Mouse (Mus musculus): ENCODE results near the gene Noxa1. TPM values are rescaled to one million over a fixed set of nuclear protein-coding genes. Genes with fewer than 3 reads are reported as not detected.

The Noxa1 gene
- polyA plus RNA-seq, 1 experiment from 2014 or later, result 0.29 TPM

DNA sequence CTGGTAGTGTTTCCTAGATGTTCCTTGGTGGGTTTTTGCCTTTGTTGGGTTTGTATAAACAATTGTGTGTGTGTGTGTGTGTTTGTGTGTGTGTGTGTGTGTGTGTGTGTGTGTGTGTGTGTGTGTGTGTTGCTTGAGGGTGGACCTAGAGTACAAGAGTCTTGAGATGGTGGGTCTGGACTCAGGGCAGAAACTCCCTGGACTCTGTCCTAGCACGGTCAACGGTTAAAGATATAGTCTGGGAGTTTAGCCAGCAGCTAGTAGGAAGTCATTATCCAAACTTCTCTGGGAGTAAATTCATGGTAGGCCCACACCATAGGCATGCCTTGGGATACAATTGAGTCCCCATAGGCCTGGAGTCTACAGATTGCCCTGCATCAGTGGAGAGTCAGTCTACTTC is 7.1 kb downstream of the Noxa1 start:
- Histone ChIP-seq H3K4me1 (no peaks in the 10 kb centered on the region), H3K9me3 (no peaks in the 10 kb centered on the region), H3K4me3 (no peak overlapping the region), H3K27ac (no peak overlapping the region), H3K36me3 (replicated peaks) (no peaks in the 10 kb centered on the region), H3K27me3 (ENCODE audit: poor library complexity, severe bottlenecking) (peaks cover 15% of the 10 kb centered on the region; the same call in 1 of the 2 replicates)
- DNase-seq (ENCODE audit: extremely low spot score, low spot score), result no peak
- 95% methylated on average over 2 of the region's 2 CpGs for whole genome bisulfite sequencing

DNA sequence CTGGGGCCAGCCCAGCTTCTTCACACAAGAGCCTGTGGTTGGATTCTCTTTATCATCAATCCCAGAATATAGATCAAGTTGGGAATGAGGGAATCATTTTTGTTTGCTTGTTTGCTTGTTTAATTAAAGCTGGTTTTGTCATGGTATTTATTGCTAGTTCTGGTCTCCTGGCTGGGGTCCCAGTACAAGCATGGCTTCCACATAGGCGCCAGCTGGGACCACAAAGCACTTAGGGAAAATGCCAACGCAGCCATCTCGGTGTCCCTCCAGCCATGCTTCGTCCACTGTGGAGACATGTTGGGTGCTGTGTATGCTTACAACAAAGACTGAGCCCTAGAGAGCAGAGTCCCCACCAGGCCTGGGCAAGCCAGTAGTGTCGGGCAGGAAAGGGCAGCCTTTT is 9.4 kb downstream of the Noxa1 start:
- H3K27ac ChIP-seq, result no peak overlapping the region
- DNase-seq (ENCODE audit: extremely low spot score, low spot score), result no peak
- H3K27me3 ChIP-seq (ENCODE audit: poor library complexity, severe bottlenecking), result no peaks in the 10 kb centered on the region
- no peak overlapping the region for H3K4me3 ChIP-seq
- H3K36me3 ChIP-seq (replicated peaks), result no peaks in the 10 kb centered on the region
- no peaks in the 10 kb centered on the region for H3K9me3 ChIP-seq
- 90% methylated on average over 5 of the region's 5 CpGs for WGBS
- no peaks in the 10 kb centered on the region for H3K4me1 ChIP-seq

DNA sequence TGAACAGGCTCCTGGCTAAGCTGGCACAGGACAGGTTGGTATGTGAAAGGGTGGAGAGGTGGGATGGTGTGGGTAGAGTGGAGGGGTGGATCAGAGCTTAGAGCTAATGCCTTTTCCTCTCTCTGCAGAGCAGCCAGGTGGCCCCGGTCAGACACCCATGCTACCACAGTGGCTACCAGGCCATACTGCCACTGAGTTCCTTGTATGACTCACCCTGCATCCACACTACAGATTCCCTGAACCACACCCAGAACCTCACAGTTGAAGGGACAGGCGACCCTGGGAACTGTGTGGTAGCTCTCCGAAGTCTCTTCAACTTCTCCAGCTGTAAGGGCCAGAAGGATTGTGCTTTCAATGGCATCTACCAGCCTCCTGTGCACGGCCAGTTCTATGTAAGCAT is 11.3 kb downstream of the Noxa1 start:
- H3K4me1 ChIP-seq, result no peaks in the 10 kb centered on the region
- H3K4me3 ChIP-seq, result no peak overlapping the region
- H3K9me3 ChIP-seq, result no peaks in the 10 kb centered on the region
- H3K27me3 ChIP-seq (ENCODE audit: poor library complexity, severe bottlenecking), result no peaks in the 10 kb centered on the region
- 84% methylated on average over 4 of the region's 4 CpGs for WGBS
- no peaks in the 10 kb centered on the region for H3K36me3 ChIP-seq (replicated peaks)
- DNase-seq (ENCODE audit: extremely low spot score, low spot score), result no peak
- no peak overlapping the region for H3K27ac ChIP-seq

DNA sequence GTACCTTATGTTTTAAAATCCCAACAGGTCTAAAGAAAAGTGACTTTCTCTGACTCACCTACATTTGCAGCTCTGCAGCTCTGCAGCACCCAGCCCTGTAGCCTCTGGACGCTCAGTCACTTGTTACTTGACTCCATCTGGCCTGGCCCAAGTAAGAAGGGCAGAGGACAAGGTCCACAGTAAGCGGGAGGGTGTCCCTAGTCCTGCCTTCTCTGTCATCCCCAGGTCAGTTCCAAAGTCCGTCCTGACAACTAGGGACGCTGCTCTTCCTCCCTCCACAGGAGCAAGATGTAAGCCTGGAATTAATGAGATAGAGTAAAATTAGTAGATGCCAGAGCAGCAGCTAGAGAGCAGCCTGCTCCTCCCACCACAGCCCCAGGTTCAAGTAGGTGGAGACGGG is 14.9 kb downstream of the Noxa1 start, which contains the start of gene Entpd8:
TSS of gene Entpd8 (plus strand) at position 229 of the 400 bp plus-strand sequence.
- Histone ChIP-seq H3K27me3 (ENCODE audit: poor library complexity, severe bottlenecking) (no peaks in the 10 kb centered on the region), H3K36me3 (replicated peaks) (no peaks in the 10 kb centered on the region), H3K27ac (no peak within 1 kb of the TSS), H3K9me3 (no peaks in the 10 kb centered on the region), H3K4me1 (0 out of 2 replicates have a peak, but pooled peaks cover 3% of the 10 kb centered on the region), H3K4me3 (no peak within 1 kb of the TSS)
- no peak for DNase-seq (ENCODE audit: extremely low spot score, low spot score)
- WGBS, result 70% methylated on average over 5 of the region's 5 CpGs

DNA sequence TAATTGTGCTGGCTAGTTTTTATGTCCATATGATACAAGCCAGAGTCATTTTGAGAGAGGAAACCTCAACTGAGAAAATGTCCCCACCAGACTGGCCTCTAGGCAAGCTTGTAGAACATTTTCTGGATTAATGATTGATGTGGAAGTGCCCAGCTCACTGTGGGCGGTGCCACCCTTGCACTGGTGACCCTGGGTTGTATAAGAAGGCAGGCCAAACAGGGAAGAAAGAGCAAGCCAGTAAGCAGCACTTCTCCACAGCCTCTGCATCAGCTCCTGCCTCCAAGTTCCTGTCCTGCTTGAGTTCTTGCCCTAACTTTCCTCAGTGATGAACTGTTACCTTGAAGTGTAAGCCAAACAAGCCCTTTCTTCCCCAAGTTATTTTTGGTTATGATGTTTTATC is 16.0 kb downstream of the Noxa1 start:
- no peaks in the 10 kb centered on the region for H3K36me3 ChIP-seq (replicated peaks)
- 90% methylated on average over 1 of the region's 1 CpGs for WGBS

DNA sequence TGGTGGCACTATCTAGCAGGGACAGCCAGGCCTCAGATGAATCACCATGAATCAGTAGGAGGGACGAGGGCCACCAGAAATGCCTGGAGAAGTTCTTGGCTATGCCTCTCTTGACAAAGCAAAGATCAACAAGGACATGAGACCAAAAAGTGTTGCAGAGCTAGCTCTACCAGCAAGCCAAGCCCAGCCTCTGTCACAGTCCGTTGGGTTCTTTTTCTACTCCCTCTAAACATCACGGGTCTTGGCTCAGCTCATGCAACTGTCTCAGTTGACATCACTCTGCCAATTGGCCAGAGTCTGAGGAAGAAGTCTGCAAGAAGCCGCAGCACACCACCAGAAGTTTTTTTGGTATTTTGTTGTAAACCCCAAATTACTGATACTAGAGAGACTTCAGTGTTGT is 19.4 kb downstream of the Noxa1 start:
- H3K4me1 ChIP-seq, result 0 out of 2 replicates have a peak, but pooled peaks cover 3% of the 10 kb centered on the region
- no peaks in the 10 kb centered on the region for H3K9me3 ChIP-seq
- H3K4me3 ChIP-seq, result no peak overlapping the region
- H3K36me3 ChIP-seq (replicated peaks), result no peaks in the 10 kb centered on the region
- DNase-seq (ENCODE audit: extremely low spot score, low spot score), result no peak
- no peak overlapping the region for H3K27ac ChIP-seq
- no peaks in the 10 kb centered on the region for H3K27me3 ChIP-seq (ENCODE audit: poor library complexity, severe bottlenecking)
- 74% methylated on average over 4 of the region's 4 CpGs for WGBS

More for the DNA sequence above, 16.0 kb downstream of the Noxa1 start:
- no peaks in the 10 kb centered on the region for H3K9me3 ChIP-seq
- H3K27ac ChIP-seq, result no peak overlapping the region
- no peak for DNase-seq (ENCODE audit: extremely low spot score, low spot score)
- H3K27me3 ChIP-seq (ENCODE audit: poor library complexity, severe bottlenecking), result no peaks in the 10 kb centered on the region
- 0 out of 2 replicates have a peak, but pooled peaks cover 3% of the 10 kb centered on the region for H3K4me1 ChIP-seq
- no peak overlapping the region for H3K4me3 ChIP-seq

DNA sequence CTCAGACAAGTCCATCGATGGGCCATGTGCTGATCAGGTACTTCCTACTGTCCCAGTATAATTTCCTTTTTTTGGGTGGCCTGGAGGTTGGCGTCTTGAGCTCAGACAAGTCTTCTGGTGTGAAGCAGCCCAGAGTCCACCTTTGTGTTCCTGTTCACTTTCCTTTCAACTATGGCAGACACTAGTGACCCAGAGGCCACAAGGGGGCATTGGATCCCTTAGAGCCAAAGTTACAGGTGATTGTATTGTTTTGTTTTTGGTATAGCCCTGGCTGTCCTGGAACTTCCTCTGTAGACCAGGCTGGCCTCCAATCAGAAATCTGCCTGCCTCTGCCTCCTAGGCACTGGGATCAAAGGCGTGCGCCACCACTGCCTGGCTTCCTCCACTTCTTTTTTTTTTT is 22.6 kb downstream of the Noxa1 start:
- no peaks in the 10 kb centered on the region for H3K27me3 ChIP-seq (ENCODE audit: poor library complexity, severe bottlenecking)
- no peaks in the 10 kb centered on the region for H3K9me3 ChIP-seq
- H3K4me1 ChIP-seq, result 0 out of 2 replicates have a peak, but pooled peaks cover 3% of the 10 kb centered on the region
- DNase-seq (ENCODE audit: extremely low spot score, low spot score), result no peak
- H3K4me3 ChIP-seq, result no peak overlapping the region
- H3K36me3 ChIP-seq (replicated peaks), result no peaks in the 10 kb centered on the region
- no peak overlapping the region for H3K27ac ChIP-seq
- 83% methylated on average over 4 of the region's 4 CpGs for WGBS

DNA sequence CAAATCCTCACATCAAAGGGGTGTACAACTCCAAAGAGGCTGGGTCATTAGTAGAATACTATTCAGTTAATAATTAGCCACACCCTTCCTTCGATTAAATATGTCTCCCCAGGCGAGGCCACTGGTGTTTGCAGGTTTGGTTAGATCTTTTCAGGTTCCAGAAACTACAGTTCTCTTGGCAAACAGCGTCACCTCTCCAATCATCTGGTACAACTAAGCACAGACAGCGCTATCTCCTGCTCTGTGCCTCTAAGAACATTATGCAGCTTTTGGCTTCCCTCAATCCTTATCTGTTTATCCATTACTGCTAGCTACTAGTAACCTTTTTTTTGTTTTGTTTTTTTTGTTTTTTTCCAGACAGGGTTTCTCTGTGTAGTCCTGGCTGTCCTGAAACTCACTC is 25.4 kb downstream of the Noxa1 start:
- Histone ChIP-seq H3K27ac (no peak overlapping the region), H3K36me3 (replicated peaks) (no peaks in the 10 kb centered on the region), H3K4me3 (no peak overlapping the region), H3K9me3 (no peaks in the 10 kb centered on the region), H3K4me1 (no peaks in the 10 kb centered on the region), H3K27me3 (ENCODE audit: poor library complexity, severe bottlenecking) (no peaks in the 10 kb centered on the region)
- no peak for DNase-seq (ENCODE audit: extremely low spot score, low spot score)
- 77% methylated on average over 4 of the region's 4 CpGs for WGBS

DNA sequence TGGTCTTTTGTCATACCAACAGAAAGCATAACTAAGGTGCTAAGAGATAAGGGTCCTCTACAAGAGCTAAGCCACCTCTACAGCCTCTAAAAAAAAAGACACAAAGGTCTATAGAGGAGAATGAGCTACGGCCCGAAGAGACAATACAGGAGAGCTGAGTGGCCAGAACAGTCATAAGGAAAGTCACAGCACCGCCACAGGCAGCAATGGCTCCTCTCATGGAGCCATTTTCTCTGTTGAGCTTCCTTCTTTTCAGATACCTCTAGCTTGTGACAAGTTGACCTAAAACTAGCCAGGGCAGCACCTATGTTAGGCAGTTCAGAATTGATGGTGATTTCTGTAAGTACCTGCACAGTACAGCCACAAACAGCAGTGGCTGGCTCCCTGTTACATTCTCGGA is 28.4 kb downstream of the Noxa1 start:
- H3K4me1 ChIP-seq, result no peaks in the 10 kb centered on the region
- WGBS, result 81% methylated on average over 4 of the region's 4 CpGs

DNA sequence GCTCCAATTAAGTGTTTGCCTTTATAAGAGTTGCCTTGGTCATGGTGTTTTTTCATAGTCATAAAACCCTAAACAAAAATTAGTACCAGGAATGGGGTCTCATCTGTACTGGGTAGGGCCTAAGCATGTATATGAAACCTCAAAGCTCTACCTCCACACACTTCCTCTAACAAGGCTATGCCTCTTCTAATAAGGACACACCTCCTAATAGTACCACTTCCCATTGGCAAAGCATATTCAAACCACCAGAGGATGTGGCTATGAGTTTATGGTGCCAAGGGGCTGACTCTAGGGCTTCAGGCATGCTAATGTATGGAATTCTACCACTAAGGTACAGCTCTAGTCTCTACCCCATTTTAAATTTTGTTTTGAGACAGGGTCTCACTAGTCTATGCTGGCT is 29.4 kb downstream of the Noxa1 start:
- H3K4me3 ChIP-seq, result no peak overlapping the region
- no peak overlapping the region for H3K27ac ChIP-seq
- no peaks in the 10 kb centered on the region for H3K4me1 ChIP-seq
- H3K36me3 ChIP-seq (replicated peaks), result peaks cover 25% of the 10 kb centered on the region
- DNase-seq (ENCODE audit: extremely low spot score, low spot score), result no peak
- no peaks in the 10 kb centered on the region for H3K27me3 ChIP-seq (ENCODE audit: poor library complexity, severe bottlenecking)
- H3K9me3 ChIP-seq, result no peaks in the 10 kb centered on the region

More for the DNA sequence above, 28.4 kb downstream of the Noxa1 start:
- Histone ChIP-seq H3K9me3 (no peaks in the 10 kb centered on the region), H3K27ac (no peak overlapping the region), H3K4me3 (no peak overlapping the region), H3K27me3 (ENCODE audit: poor library complexity, severe bottlenecking) (no peaks in the 10 kb centered on the region), H3K36me3 (replicated peaks) (peaks cover 15% of the 10 kb centered on the region)
- no peak for DNase-seq (ENCODE audit: extremely low spot score, low spot score)

DNA sequence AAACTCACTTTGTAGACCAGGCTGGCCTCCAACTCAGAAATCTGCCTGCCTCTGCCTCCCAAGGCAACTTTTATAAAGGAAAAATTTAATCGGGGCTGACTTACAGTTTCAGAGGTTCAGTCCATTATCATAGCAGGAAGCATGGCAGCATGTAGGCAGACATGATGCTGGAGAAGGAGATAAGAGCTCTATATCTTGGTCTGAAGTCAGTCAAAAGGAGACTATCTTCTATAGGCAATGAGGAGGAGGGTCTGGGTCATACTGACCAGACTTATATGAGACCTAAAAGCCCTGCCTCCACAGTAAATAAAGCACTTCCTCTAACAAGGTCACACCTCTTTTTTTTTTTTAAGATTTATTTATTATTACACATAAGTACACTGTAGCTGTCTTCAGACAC is 30.7 kb downstream of the Noxa1 start:
- H3K4me1 ChIP-seq, result no peaks in the 10 kb centered on the region
- no peaks in the 10 kb centered on the region for H3K9me3 ChIP-seq
- no peak overlapping the region for H3K27ac ChIP-seq
- no peak overlapping the region for H3K4me3 ChIP-seq
- no peak for DNase-seq (ENCODE audit: extremely low spot score, low spot score)
- H3K36me3 ChIP-seq (replicated peaks), result peaks cover 38% of the 10 kb centered on the region
- 92% methylated on average over 1 of the region's 1 CpGs for WGBS
- no peaks in the 10 kb centered on the region for H3K27me3 ChIP-seq (ENCODE audit: poor library complexity, severe bottlenecking)

DNA sequence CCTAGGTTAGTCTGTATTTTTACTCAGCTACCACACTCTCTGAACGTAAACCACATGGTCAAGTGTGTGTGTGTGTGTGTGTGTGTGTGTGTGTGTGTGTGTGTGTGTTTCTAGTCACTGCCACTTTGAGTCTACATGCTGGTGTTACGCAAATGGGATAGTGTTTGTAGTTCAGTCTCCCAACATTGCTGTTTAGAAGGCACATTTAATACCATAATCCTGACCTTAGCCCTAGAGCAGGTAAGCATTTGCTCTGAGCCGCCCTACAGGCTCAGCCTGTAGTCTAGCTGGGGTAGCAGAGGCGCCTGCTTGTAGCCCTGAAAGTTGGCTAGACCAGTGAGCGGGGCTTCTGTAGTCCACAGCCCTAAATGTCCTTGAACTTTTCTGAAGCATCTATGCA is 31.4 kb downstream of the Noxa1 start:
- Histone ChIP-seq H3K9me3 (no peaks in the 10 kb centered on the region), H3K4me1 (no peaks in the 10 kb centered on the region), H3K27ac (no peak overlapping the region), H3K4me3 (no peak overlapping the region), H3K27me3 (ENCODE audit: poor library complexity, severe bottlenecking) (no peaks in the 10 kb centered on the region), H3K36me3 (replicated peaks) (peaks cover 44% of the 10 kb centered on the region)
- 93% methylated on average over 5 of the region's 5 CpGs for WGBS
- DNase-seq (ENCODE audit: extremely low spot score, low spot score), result no peak

DNA sequence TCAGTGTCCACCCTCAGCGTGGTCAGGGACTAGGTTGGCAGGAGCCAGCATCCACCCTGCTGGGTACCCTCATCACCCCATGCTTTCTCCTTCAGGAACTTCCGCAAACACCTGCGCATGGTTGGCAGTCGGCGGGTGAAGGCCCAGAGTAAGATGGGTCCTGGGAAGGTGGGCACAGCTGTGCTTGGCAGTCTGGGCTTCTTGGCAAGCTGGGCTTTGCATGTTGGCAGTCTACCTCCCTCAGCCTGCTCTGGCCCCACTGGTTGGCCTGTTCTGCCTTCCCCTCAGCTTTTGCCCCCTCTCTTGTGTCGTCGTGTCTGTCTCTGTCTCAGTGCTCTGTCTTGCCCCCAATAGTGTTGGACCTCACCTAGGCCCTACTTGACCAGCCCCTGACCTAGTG is 36.0 kb downstream of the Noxa1 start:
- Histone ChIP-seq H3K4me1 (peaks cover 22% of the 10 kb centered on the region), H3K4me3 (no peak overlapping the region), H3K27ac (no peak overlapping the region), H3K36me3 (replicated peaks) (peaks cover 68% of the 10 kb centered on the region), H3K9me3 (no peaks in the 10 kb centered on the region), H3K27me3 (ENCODE audit: poor library complexity, severe bottlenecking) (no peaks in the 10 kb centered on the region)
- 87% methylated on average over 7 of the region's 7 CpGs for WGBS
- DNase-seq (ENCODE audit: extremely low spot score, low spot score), result no peak

Data from forebrain, embryonic 10.5 days (tissue).